Mouse (Mus musculus) neural tube, embryonic 14.5 days (tissue): ENCODE results near the gene Ecm1. TPM values are rescaled to one million over a fixed set of nuclear protein-coding genes. Genes with fewer than 3 reads are reported as not detected.
"Not testable (repeated sequence)": the region's sequence is repeated elsewhere in the genome, so short reads cannot be mapped to it uniquely, and the experiment has no call there.

ENCODE experiments used
- ATAC-seq: fragments of 200-750 bp; cut with Nextera tagmentation; 2 replicates; pipeline ENCODE4 v1.8.0; 2017; ENCODE audit warnings: low read depth, mild to moderate bottlenecking, moderate TSS enrichment, moderate library complexity
- H3K27ac ChIP-seq: fragments of 300-500 bp; sonication (generic); 2 replicates; pipeline ENCODE4 v1.5.1; 2014; ENCODE audit warnings: low read depth, mild to moderate bottlenecking, control low read depth, low read length, moderate library complexity, mixed read lengths
- H3K27me3 ChIP-seq: fragments of 300-500 bp; sonication (generic); 2 replicates; pipeline ENCODE4 v1.6.1; 2014; ENCODE audit warnings: low read length; ENCODE audit not compliant: control insufficient read depth, insufficient read depth
- H3K36me3 ChIP-seq: fragments of 300-500 bp; sonication (generic); 2 replicates; pipeline ENCODE4 v1.6.1; 2014; ENCODE audit warnings: low read length, mixed read lengths; ENCODE audit not compliant: control insufficient read depth, insufficient read depth
- H3K4me1 ChIP-seq: fragments of 300-500 bp; sonication (generic); 2 replicates; pipeline ENCODE4 v1.6.1; 2014; ENCODE audit warnings: low read length; ENCODE audit not compliant: control insufficient read depth, insufficient read depth
- H3K4me2 ChIP-seq: fragments of 300-500 bp; sonication (generic); 2 replicates; pipeline ENCODE4 v1.6.1; 2014; ENCODE audit warnings: mild to moderate bottlenecking, low read depth, low read length, control low read depth
- H3K4me3 ChIP-seq: fragments of 300-500 bp; sonication (generic); 2 replicates; pipeline ENCODE4 v1.5.1; 2014; ENCODE audit warnings: low read depth, low read length, control low read depth, mixed read lengths
- H3K9ac ChIP-seq: fragments of 300-500 bp; sonication (generic); replicated peaks from 2 replicates; pipeline ENCODE4 v1.6.1; 2014; ENCODE audit warnings: low read depth, mild to moderate bottlenecking, control low read depth, low read length, mixed read lengths
- H3K9me3 ChIP-seq: fragments of 300-500 bp; sonication (generic); 2 replicates; pipeline ENCODE4 v1.6.1; 2016; ENCODE audit warnings: low read length; ENCODE audit not compliant: control insufficient read depth
- WGBS: fragments of 180-500 bp; shearing (Covaris S2); extraction: QIAGEN DNeasy Blood & Tissue Kit; methylation state at CpG from one replicate; pipeline ENCODE4 v1.1.7; 2014; 5-methylcytosine and 5-hydroxymethylcytosine counted together
- polyA plus RNA-seq: library from polyadenylated mRNA; unstranded; fragments of >200 nt; fragmentation: Nextera tagmentation; extraction: Ambion mirVana; gene quantifications from 2 replicates; pipeline ENCODE4 v1.2.1, GENCODE M21; 2014

The Ecm1 gene
- polyA plus RNA-seq, 1 experiment from 2014 or later: 7.7 TPM

GRCm38 (mm10) chr3:95698286-95698685, 41.1 kb downstream of the Ecm1 start:
- H3K4me3 ChIP-seq: no peak overlapping the region
- H3K36me3 ChIP-seq: no peaks in the 10 kb centered on the region
- ATAC-seq: no peak
- H3K27me3 ChIP-seq: no peaks in the 10 kb centered on the region
- H3K9ac ChIP-seq: no peak overlapping the region
- H3K27ac ChIP-seq: no peak overlapping the region
- no peak overlapping the region for H3K4me2 ChIP-seq
- H3K9me3 ChIP-seq: no peaks in the 10 kb centered on the region
- H3K4me1 ChIP-seq: no peaks in the 10 kb centered on the region
- 93% methylated on average over 4 of the region's 4 CpGs for WGBS

GRCm38 (mm10) chr3:95696360-95696759, 43.0 kb downstream of the Ecm1 start:
- no peaks in the 10 kb centered on the region for H3K36me3 ChIP-seq
- 0 out of 2 replicates have a peak, but pooled peaks have one; percentile 17 for ATAC-seq
- no peak overlapping the region for H3K9ac ChIP-seq
- H3K27ac ChIP-seq: no peak overlapping the region
- no peak overlapping the region for H3K4me2 ChIP-seq
- H3K4me3 ChIP-seq: no peak overlapping the region
- no peaks in the 10 kb centered on the region for H3K9me3 ChIP-seq
- WGBS: 33% methylated on average over 7 of the region's 7 CpGs
- H3K27me3 ChIP-seq: no peaks in the 10 kb centered on the region
- H3K4me1 ChIP-seq: no peaks in the 10 kb centered on the region

- Histone ChIP-seq H3K9ac (no peak overlapping the region), H3K4me2 (no peak overlapping the region), H3K4me3 (no peak overlapping the region), H3K4me1 (no peaks in the 10 kb centered on the region), H3K27ac (no peak overlapping the region), H3K27me3 (no peaks in the 10 kb centered on the region), H3K9me3 (no peaks in the 10 kb centered on the region), H3K36me3 (no peaks in the 10 kb centered on the region)
- 39% methylated on average over 3 of the region's 3 CpGs for WGBS
- ATAC-seq: no peak
Measured at GRCm38 (mm10) chr3:95695796-95696195, 43.6 kb downstream of the Ecm1 start.

DNA sequence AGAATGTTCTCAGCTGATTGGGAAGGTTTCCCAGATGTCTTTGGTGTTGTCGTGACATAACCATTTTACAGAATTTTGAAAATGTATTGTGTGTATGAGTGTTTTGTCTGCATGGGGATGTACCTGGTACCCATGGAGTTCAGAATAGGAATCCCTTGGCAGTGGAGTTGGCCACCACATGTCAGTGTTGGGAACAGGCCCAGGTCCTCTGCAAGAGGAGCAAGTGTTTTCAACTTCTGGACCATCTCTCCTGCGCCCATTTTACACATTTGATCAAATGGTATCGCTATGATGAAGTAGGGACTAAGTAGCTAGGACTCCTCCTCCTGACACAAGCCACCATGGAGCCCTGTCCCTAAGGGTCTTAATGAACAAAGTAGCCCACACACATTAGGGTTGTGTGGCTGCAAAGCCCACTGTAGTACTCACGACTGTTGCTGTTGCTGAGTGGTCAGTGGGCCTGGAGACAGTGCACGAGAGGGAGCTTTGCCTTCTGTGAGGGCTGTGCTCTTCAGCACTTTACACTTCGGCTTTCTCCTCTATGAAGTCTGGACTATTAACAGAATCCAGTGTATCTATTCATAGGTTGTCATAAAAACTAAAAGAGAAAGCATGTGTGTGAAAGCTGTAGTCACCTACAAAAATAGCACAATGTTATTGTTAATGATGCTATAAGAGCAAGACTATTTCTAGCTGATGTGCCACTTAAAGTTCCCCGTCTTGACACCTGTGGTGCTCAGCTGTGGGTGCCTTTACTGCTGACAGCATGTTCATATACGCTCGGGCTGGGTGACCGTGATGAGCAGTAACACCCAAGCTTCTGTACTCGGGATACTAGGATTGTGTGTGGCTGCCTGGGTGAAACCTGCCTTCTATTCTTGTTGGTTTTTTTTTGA, 44.3 kb downstream of the Ecm1 start:
- no peak for ATAC-seq
- no peak overlapping the region for H3K27ac ChIP-seq
- 88% methylated on average over 11 of the region's 11 CpGs for WGBS
- no peaks in the 10 kb centered on the region for H3K9me3 ChIP-seq
- H3K27me3 ChIP-seq: no peaks in the 10 kb centered on the region
- no peak overlapping the region for H3K4me3 ChIP-seq
- no peak overlapping the region for H3K4me2 ChIP-seq
- H3K36me3 ChIP-seq: no peaks in the 10 kb centered on the region
- H3K9ac ChIP-seq: no peak overlapping the region
- H3K4me1 ChIP-seq: no peaks in the 10 kb centered on the region

DNA sequence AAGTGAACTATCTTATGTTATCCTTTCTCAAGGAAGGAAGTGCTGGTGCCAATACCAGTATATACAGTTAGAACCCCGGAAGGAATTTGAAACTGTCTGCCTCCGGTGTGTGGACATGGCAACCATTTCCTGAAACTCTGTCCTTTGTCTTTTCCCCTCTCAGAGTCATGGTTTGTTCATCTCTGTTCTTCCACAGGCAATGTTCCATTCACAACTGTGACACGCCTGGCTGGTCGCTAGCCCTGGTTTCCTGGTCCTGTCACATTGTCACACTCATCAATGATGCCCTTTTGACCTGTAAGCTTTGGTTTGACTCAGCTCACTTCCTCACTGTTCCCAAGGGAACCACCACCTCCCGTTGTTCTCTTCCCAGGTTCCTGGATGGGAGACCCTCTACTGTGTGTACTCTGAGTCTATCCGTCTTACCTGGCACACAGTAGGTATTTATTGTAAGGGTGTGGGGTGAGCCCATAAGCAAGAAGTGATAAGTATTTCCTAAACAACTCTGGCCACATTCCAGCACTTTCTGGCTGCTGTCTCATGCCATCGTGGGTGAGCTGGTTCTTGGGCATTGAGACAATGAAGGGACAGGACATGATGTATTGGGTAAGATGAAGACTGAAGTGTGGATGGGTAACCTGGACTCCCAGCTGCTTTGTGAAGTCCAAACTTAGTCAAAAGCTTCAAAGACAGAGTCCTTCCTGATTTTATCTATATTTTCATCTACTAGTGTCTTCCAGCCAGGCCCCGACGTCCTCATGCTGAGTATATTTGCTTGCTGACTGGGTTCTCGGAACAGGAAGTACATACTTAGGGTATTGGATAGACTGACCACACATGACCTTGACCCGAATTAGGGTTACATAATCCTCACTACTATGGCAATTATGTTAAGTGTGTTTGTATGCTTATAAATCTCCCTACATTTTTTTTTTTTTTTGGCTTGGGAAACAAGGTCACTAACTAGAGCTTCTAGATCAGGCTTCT, 45.3 kb downstream of the Ecm1 start:
- Histone ChIP-seq H3K27ac (no peak overlapping the region), H3K27me3 (no peaks in the 10 kb centered on the region), H3K9me3 (no peaks in the 10 kb centered on the region), H3K36me3 (no peaks in the 10 kb centered on the region), H3K4me3 (no peak overlapping the region), H3K4me2 (no peak overlapping the region), H3K4me1 (no peaks in the 10 kb centered on the region), H3K9ac (no peak overlapping the region)
- WGBS: 73% methylated on average over 11 of the region's 11 CpGs
- no peak for ATAC-seq

- no peaks in the 10 kb centered on the region for H3K27me3 ChIP-seq
- H3K4me1 ChIP-seq: peaks cover 3% of the 10 kb centered on the region
- no peak overlapping the region for H3K4me2 ChIP-seq
- no peaks in the 10 kb centered on the region for H3K36me3 ChIP-seq
- H3K9ac ChIP-seq: no peak overlapping the region
- H3K4me3 ChIP-seq: no peak overlapping the region
- ATAC-seq: no peak
- no peak overlapping the region for H3K27ac ChIP-seq
- 85% methylated on average over 6 of the region's 6 CpGs for WGBS
- no peaks in the 10 kb centered on the region for H3K9me3 ChIP-seq
Measured at GRCm38 (mm10) chr3:95692677-95693076, 46.7 kb downstream of the Ecm1 start.

- not testable (repeated sequence) for H3K9ac ChIP-seq, H3K4me2 ChIP-seq, ATAC-seq, H3K27me3 ChIP-seq, H3K4me3 ChIP-seq, H3K36me3 ChIP-seq, H3K27ac ChIP-seq, H3K4me1 ChIP-seq, H3K9me3 ChIP-seq
- WGBS: 96% methylated on average over 2 of the region's 2 CpGs
Measured at GRCm38 (mm10) chr3:95690552-95690951, 48.8 kb downstream of the Ecm1 start.

DNA sequence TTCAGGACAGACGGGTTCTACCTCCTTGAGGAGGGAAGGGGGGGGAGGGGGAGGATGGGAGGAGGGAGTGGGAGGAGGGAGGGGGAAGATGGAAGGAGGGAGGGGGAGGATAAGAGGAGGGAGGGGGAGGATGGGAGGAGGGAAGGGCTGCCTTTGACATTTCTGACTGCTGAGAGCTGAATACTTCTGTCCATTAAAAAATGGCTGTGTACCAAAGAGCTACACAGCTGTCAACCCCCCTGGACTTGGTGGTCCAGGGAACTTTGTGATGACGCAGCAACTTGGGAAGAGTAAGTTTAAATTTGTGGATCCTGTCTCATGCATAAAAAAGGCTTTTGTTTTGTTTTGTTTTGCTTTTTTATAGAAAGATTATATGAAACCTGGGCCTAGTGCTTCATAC, 49.4 kb downstream of the Ecm1 start:
- Histone ChIP-seq H3K4me1 (peaks cover 8% of the 10 kb centered on the region), H3K4me3 (no peak overlapping the region), H3K9me3 (no peaks in the 10 kb centered on the region), H3K9ac (no peak overlapping the region), H3K4me2 (no peak overlapping the region), H3K27ac (no peak overlapping the region), H3K36me3 (no peaks in the 10 kb centered on the region), H3K27me3 (no peaks in the 10 kb centered on the region)
- WGBS: 46% methylated on average over 2 of the region's 2 CpGs
- ATAC-seq: no peak
